Mouse (Mus musculus) naive thymus-derived CD4-positive, alpha-beta T cell, adult 5 months (primary cell): ENCODE results near the gene Bmf. TPM values are rescaled to one million over a fixed set of nuclear protein-coding genes. Genes with fewer than 3 reads are reported as not detected.

Source experiments
- polyA plus RNA-seq: library from polyadenylated mRNA; unstranded; fragments of 100-300 nt; shearing (Covaris generic); gene quantifications from one replicate; pipeline ENCODE4 v1.2.1, GENCODE M21; 2017

The Bmf gene
- polyA plus RNA-seq, result 2.0 TPM

DNA sequence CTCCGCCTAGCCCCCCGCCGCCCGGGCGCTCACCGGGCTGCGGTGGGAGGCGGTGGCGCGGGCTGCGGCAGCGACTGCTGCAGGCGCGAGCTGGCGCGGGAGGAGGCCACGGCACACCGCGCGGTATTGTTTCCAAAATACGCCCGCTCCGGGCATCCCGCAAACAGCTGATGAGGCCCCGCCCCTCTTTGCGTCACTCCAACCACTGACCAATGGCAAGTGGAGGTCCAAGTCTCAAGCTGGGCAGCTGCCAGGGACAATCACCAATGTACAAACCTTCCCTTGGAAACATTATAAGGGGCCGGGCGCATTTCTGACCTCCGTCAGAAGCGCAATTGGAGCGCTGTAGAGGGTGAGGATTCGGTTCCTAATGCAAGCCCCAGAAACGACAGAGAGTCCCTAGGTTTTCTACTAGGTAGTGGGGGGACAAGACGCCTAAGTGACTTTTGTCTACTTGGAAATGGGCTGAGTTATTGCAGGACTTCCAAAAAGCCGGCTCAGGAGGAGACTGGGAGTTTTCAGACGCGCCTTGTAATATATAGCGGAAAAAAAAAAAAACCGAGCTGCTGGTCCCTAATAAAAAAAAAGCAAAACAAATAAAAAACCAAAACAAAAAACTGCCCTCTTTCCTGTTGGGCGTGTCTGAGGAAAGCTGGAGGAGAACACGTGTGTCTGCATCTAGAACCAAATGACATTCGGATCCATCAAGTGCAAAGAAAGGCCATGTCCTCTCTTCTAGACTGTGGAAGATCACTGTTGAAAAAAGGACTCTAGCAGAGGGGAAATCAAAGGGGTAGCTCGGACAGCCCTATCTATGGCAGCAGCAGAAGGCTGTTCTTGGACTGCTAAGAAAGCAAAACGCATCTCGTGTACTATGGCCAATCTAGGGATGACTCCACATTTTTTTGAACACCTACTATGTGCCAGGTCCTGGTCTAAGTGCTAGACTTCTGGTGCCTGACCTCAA, at the start of gene Bmf:
TSS of gene Bmf (minus strand) at position 181 of the 967 bp plus-strand sequence.

DNA sequence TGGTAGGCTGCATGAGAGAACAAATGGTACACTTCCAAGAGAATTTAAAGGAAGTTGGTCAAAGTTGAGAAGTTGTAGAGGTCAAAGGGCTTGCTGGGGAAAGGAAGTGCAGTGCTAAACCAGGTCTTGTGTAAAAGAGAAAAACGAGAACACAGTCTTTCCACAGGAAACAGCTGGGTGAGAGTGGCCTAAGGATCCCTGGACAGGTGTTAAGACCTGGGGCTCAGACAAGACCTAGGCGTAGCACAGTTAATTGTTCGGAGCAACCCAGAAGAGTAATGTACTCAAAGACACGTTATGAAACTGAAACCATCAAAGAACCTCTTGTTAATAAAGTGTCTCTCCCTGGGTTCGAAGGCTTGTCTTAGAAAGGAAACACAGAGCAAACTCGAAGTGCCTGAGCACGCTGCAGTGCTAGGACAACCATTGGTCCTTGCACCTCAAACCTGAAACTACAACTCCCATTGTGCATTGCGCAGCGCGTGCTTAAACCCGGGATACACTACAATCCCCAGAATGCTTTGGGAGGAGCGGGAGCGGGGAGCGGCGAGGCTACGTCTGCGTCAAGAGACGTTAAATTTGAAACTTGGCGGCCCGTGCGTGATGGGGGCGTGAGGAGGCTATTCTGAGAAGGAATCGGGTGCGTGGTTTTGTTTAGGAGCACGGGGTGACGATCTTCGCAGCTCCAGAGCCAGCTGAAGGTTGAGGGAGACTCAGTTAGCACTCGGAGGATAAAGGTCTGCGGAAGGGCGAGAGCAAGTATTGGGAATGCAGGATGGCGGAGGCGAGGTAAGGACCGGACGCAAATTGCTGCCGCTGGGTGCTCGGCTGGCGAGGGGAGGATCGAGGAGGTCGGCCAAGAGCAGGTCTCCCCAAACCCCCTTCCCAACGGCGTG, 48.4 kb upstream of the Bmf start, which contains the start of gene Bub1b:
TSS of gene Bub1b (plus strand) at position 539 of the 896 bp plus-strand sequence.

DNA sequence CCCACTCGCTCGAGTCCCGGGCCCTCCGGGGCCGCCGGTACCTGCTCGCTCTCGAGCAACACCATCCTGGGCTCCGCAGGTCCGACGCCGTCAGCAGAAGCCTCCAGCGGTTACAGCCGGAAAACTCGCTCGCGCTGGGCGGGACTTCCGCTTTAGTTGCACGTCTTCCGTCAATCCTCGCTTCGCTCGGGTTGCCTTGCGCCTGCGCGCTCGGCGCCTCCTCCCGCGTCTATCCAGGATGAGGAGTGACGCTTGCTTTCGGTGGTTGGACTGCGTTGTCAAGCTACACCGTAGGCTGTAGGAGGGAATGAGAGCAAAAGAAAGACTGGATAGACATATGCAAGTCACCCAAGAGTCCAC, 70.0 kb downstream of the Bmf start, which contains the start of gene Srp14:
TSS of gene Srp14 (minus strand) at position 162 of the 360 bp plus-strand sequence.

Other genes starting within 250 kb of the Bmf start
- gene Gpr176, start 176.3 kb downstream of the Bmf start, polyA plus RNA-seq, result not detected
- gene Eif2ak4, start 161.1 kb downstream of the Bmf start, polyA plus RNA-seq, result 10.7 TPM
- gene Srp14, start 70.0 kb downstream of the Bmf start, polyA plus RNA-seq, result 262 TPM
- gene Bub1b, start 48.5 kb upstream of the Bmf start, polyA plus RNA-seq, result 0.77 TPM
- not detected for gene Pak6, start 113.6 kb upstream of the Bmf start, polyA plus RNA-seq
- not detected for gene Ankrd63, start 154.3 kb upstream of the Bmf start, polyA plus RNA-seq
- 54.0 TPM for gene Plcb2, start 178.8 kb upstream of the Bmf start, polyA plus RNA-seq
- gene Inafm2, start 196.1 kb upstream of the Bmf start, polyA plus RNA-seq, result 8.7 TPM
- gene Ccdc9b, start 213.0 kb upstream of the Bmf start, polyA plus RNA-seq, result not detected
- not detected for gene Phgr1, start 223.1 kb upstream of the Bmf start, polyA plus RNA-seq
- gene Disp2, start 230.0 kb upstream of the Bmf start, polyA plus RNA-seq, result not detected